Mouse (Mus musculus) liver, embryonic 13.5 days (tissue): ENCODE data around the gene Ccdc50. TPM values are rescaled to one million over a fixed set of nuclear protein-coding genes. Genes with fewer than 3 reads are reported as not detected.

ENCODE experiments used
- ATAC-seq: fragments of 200-750 bp; cut with Nextera tagmentation; 2 replicates; pipeline ENCODE4 v1.8.0; 2017; ENCODE audit warnings: low read depth, mild to moderate bottlenecking, moderate number of reproducible peaks, moderate library complexity
- DNase-seq: peaks from one replicate; pipeline ENCODE4 v3.0.0; 2022
- H3K27ac ChIP-seq: fragments of 300-500 bp; sonication (generic); 2 replicates; pipeline ENCODE4 v1.5.1; 2015; ENCODE audit warnings: moderate library complexity, mild to moderate bottlenecking, inconsistent platforms
- H3K27me3 ChIP-seq: fragments of 300-500 bp; sonication (generic); 2 replicates; pipeline ENCODE4 v1.6.1; 2015; ENCODE audit warnings: mild to moderate bottlenecking, inconsistent platforms
- H3K36me3 ChIP-seq: fragments of 300-500 bp; sonication (generic); 2 replicates; pipeline ENCODE4 v1.6.1; 2015; ENCODE audit warnings: mild to moderate bottlenecking, inconsistent platforms
- H3K4me1 ChIP-seq: fragments of 300-500 bp; sonication (generic); replicated peaks from 2 replicates; pipeline ENCODE4 v1.6.1; 2015; ENCODE audit warnings: inconsistent platforms
- H3K4me2 ChIP-seq: fragments of 300-500 bp; sonication (generic); 2 replicates; pipeline ENCODE4 v1.6.1; 2015; ENCODE audit warnings: inconsistent platforms, mild to moderate bottlenecking, moderate library complexity
- H3K4me3 ChIP-seq: fragments of 300-500 bp; sonication (generic); replicated peaks from 2 replicates; pipeline ENCODE4 v1.5.1; 2015; ENCODE audit warnings: mild to moderate bottlenecking, inconsistent platforms
- H3K9ac ChIP-seq: fragments of 300-500 bp; sonication (generic); 2 replicates; pipeline ENCODE4 v1.6.1; 2015; ENCODE audit warnings: mild to moderate bottlenecking, inconsistent platforms
- H3K9me3 ChIP-seq: fragments of 300-500 bp; sonication (generic); replicated peaks from 2 replicates; pipeline ENCODE4 v1.6.1; 2016; ENCODE audit warnings: inconsistent platforms
- WGBS: fragments of 180-500 bp; shearing (Covaris S2); methylation state at CpG from one replicate; pipeline ENCODE4 v1.1.7; 2015; ENCODE audit not compliant: insufficient replicate concordance; 5-methylcytosine and 5-hydroxymethylcytosine counted together
- polyA plus RNA-seq: library from polyadenylated mRNA; unstranded; fragments of >200 nt; fragmentation: Nextera tagmentation; extraction: Ambion mirVana; gene quantifications from 2 replicates; pipeline ENCODE4 v1.2.1, GENCODE M21; 2015

Ccdc50 gene
- polyA plus RNA-seq, 1 experiment from 2014 or later, result 16.1 TPM

GRCm38 (mm10) chr16:27399026-27399718 is 10.5 kb downstream of the Ccdc50 start:
- WGBS, result 63% methylated on average over 3 of the region's 3 CpGs

GRCm38 (mm10) chr16:27399719-27400253 is 11.1 kb downstream of the Ccdc50 start:
- H3K36me3 ChIP-seq, result no peaks in the 10 kb centered on the region
- WGBS, result 76% methylated on average over 6 of the region's 6 CpGs
- no peaks in the 10 kb centered on the region for H3K27me3 ChIP-seq
- H3K4me2 ChIP-seq, result no peak overlapping the region
- 0 out of 2 replicates have a peak, but pooled peaks cover 4% of the 10 kb centered on the region for H3K4me1 ChIP-seq
- H3K9me3 ChIP-seq, result no peaks in the 10 kb centered on the region
- no peak overlapping the region for H3K4me3 ChIP-seq
- ATAC-seq (no peak), DNase-seq (no peak)
- H3K9ac ChIP-seq, result no peak overlapping the region
- H3K27ac ChIP-seq, result no peak overlapping the region

More at GRCm38 (mm10) chr16:27399026-27399718, 10.5 kb downstream of the Ccdc50 start:
- H3K36me3 ChIP-seq, result no peaks in the 10 kb centered on the region
- H3K9me3 ChIP-seq, result no peaks in the 10 kb centered on the region
- no peak overlapping the region for H3K9ac ChIP-seq
- no peak overlapping the region for H3K27ac ChIP-seq
- DNase-seq (no peak), ATAC-seq (no peak)
- H3K4me3 ChIP-seq, result no peak overlapping the region
- H3K27me3 ChIP-seq, result no peaks in the 10 kb centered on the region
- H3K4me2 ChIP-seq, result no peak overlapping the region
- 0 out of 2 replicates have a peak, but pooled peaks cover 4% of the 10 kb centered on the region for H3K4me1 ChIP-seq

GRCm38 (mm10) chr16:27401579-27401978 is 12.9 kb downstream of the Ccdc50 start:
- H3K27me3 ChIP-seq, result no peaks in the 10 kb centered on the region
- ATAC-seq (no peak), DNase-seq (no peak)
- no peak overlapping the region for H3K27ac ChIP-seq
- no peak overlapping the region for H3K9ac ChIP-seq
- no peaks in the 10 kb centered on the region for H3K4me1 ChIP-seq
- no peak overlapping the region for H3K4me3 ChIP-seq
- H3K36me3 ChIP-seq, result peaks cover 8% of the 10 kb centered on the region
- WGBS, result 76% methylated on average over 2 of the region's 2 CpGs
- H3K9me3 ChIP-seq, result no peaks in the 10 kb centered on the region
- no peak overlapping the region for H3K4me2 ChIP-seq

- no peak overlapping the region for H3K4me2 ChIP-seq
- no peak for ATAC-seq
Observed at GRCm38 (mm10) chr16:27404107-27404506, 15.4 kb downstream of the Ccdc50 start.

GRCm38 (mm10) chr16:27416937-27417584 is 28.4 kb downstream of the Ccdc50 start:
- Histone ChIP-seq H3K27ac (no peak overlapping the region), H3K4me1 (no peaks in the 10 kb centered on the region), H3K27me3 (no peaks in the 10 kb centered on the region), H3K4me3 (no peak overlapping the region), H3K9ac (no peak overlapping the region), H3K4me2 (no peak overlapping the region), H3K9me3 (no peaks in the 10 kb centered on the region), H3K36me3 (peaks cover 54% of the 10 kb centered on the region)
- 67% methylated on average over 6 of the region's 6 CpGs for WGBS
- DNase-seq (no peak), ATAC-seq (no peak)

More at GRCm38 (mm10) chr16:27404107-27404506, 15.4 kb downstream of the Ccdc50 start:
- Histone ChIP-seq H3K27ac (no peak overlapping the region), H3K4me3 (no peak overlapping the region), H3K9me3 (no peaks in the 10 kb centered on the region), H3K27me3 (no peaks in the 10 kb centered on the region), H3K4me1 (no peaks in the 10 kb centered on the region), H3K9ac (no peak overlapping the region), H3K36me3 (peaks cover 19% of the 10 kb centered on the region)
- no peak for DNase-seq

- Histone ChIP-seq H3K9me3 (no peaks in the 10 kb centered on the region), H3K27ac (no peak overlapping the region), H3K4me2 (no peak overlapping the region), H3K27me3 (no peaks in the 10 kb centered on the region), H3K4me3 (no peak overlapping the region), H3K4me1 (no peaks in the 10 kb centered on the region), H3K36me3 (peaks cover 59% of the 10 kb centered on the region), H3K9ac (no peak overlapping the region)
- ATAC-seq (no peak), DNase-seq (no peak)
- WGBS, result 44% methylated on average over 3 of the region's 3 CpGs
Observed at GRCm38 (mm10) chr16:27417632-27418031, 29.0 kb downstream of the Ccdc50 start.

- H3K9ac ChIP-seq, result no peak overlapping the region
- H3K9me3 ChIP-seq, result no peaks in the 10 kb centered on the region
- H3K4me1 ChIP-seq, result no peaks in the 10 kb centered on the region
- peaks cover 34% of the 10 kb centered on the region for H3K36me3 ChIP-seq
- DNase-seq (no peak), ATAC-seq (no peak)
- H3K27me3 ChIP-seq, result no peaks in the 10 kb centered on the region
- H3K27ac ChIP-seq, result no peak overlapping the region
- H3K4me2 ChIP-seq, result no peak overlapping the region
- 84% methylated on average over 3 of the region's 3 CpGs for WGBS
- no peak overlapping the region for H3K4me3 ChIP-seq
Observed at GRCm38 (mm10) chr16:27420982-27421381, 32.3 kb downstream of the Ccdc50 start.

- Histone ChIP-seq H3K9ac (no peak overlapping the region), H3K4me3 (no peak overlapping the region), H3K27ac (no peak overlapping the region), H3K36me3 (peaks cover 21% of the 10 kb centered on the region), H3K4me2 (no peak overlapping the region), H3K4me1 (no peaks in the 10 kb centered on the region), H3K27me3 (no peaks in the 10 kb centered on the region), H3K9me3 (no peaks in the 10 kb centered on the region)
- DNase-seq, result no peak
- WGBS, result 67% methylated on average over 3 of the region's 3 CpGs
- no peak for ATAC-seq
Observed at GRCm38 (mm10) chr16:27435034-27435433, 46.4 kb downstream of the Ccdc50 start.

GRCm38 (mm10) chr16:27443941-27444340 is 55.3 kb downstream of the Ccdc50 start:
- no peaks in the 10 kb centered on the region for H3K4me1 ChIP-seq
- peaks cover 17% of the 10 kb centered on the region for H3K36me3 ChIP-seq
- no peak overlapping the region for H3K4me3 ChIP-seq
- ATAC-seq (no peak), DNase-seq (no peak)
- no peaks in the 10 kb centered on the region for H3K27me3 ChIP-seq
- WGBS, result 76% methylated on average over 3 of the region's 3 CpGs
- H3K27ac ChIP-seq, result no peak overlapping the region
- no peaks in the 10 kb centered on the region for H3K9me3 ChIP-seq
- H3K9ac ChIP-seq, result no peak overlapping the region
- H3K4me2 ChIP-seq, result no peak overlapping the region

- Histone ChIP-seq H3K27me3 (no peaks in the 10 kb centered on the region), H3K9ac (no peak overlapping the region), H3K9me3 (no peaks in the 10 kb centered on the region), H3K36me3 (peaks cover 4% of the 10 kb centered on the region), H3K4me3 (no peak overlapping the region), H3K4me2 (no peak overlapping the region), H3K27ac (no peak overlapping the region), H3K4me1 (no peaks in the 10 kb centered on the region)
- WGBS, result 78% methylated on average over 5 of the region's 5 CpGs
- no peak for ATAC-seq
- DNase-seq, result no peak
Observed at GRCm38 (mm10) chr16:27449360-27449759, 60.7 kb downstream of the Ccdc50 start.

- no peaks in the 10 kb centered on the region for H3K27me3 ChIP-seq
- H3K4me3 ChIP-seq, result no peak overlapping the region
- no peaks in the 10 kb centered on the region for H3K36me3 ChIP-seq
- H3K4me2 ChIP-seq, result no peak overlapping the region
- 69% methylated on average over 2 of the region's 2 CpGs for WGBS
- no peak for ATAC-seq
- no peak overlapping the region for H3K27ac ChIP-seq
- no peaks in the 10 kb centered on the region for H3K4me1 ChIP-seq
- H3K9me3 ChIP-seq, result no peaks in the 10 kb centered on the region
- no peak for DNase-seq
- H3K9ac ChIP-seq, result no peak overlapping the region
Observed at GRCm38 (mm10) chr16:27450655-27451054, 62.0 kb downstream of the Ccdc50 start.
